Mouse (Mus musculus) liver, embryonic 15.5 days (tissue): ENCODE measurements around the gene Sdf2l1. TPM values are rescaled to one million over a fixed set of nuclear protein-coding genes. Genes with fewer than 3 reads are reported as not detected.

Experiments used
- ATAC-seq: fragments of 200-750 bp; cut with Nextera tagmentation; 2 replicates; pipeline ENCODE4 v1.8.0; 2017; ENCODE audit warnings: moderate number of reproducible peaks, mild to moderate bottlenecking, moderate library complexity; ENCODE audit not compliant: insufficient read depth
- H3K27ac ChIP-seq: fragments of 300-500 bp; sonication (generic); replicated peaks from 2 replicates; pipeline ENCODE4 v1.5.1; 2015; ENCODE audit warnings: mild to moderate bottlenecking, inconsistent platforms
- H3K27me3 ChIP-seq: fragments of 300-500 bp; sonication (generic); 2 replicates; pipeline ENCODE4 v1.6.1; 2015; ENCODE audit warnings: mild to moderate bottlenecking, inconsistent platforms
- H3K36me3 ChIP-seq: fragments of 300-500 bp; sonication (generic); replicated peaks from 2 replicates; pipeline ENCODE4 v1.6.1; 2015; ENCODE audit warnings: moderate library complexity, mild to moderate bottlenecking, inconsistent platforms
- H3K4me1 ChIP-seq: fragments of 300-500 bp; sonication (generic); replicated peaks from 2 replicates; pipeline ENCODE4 v1.6.1; 2015; ENCODE audit warnings: inconsistent platforms
- H3K4me2 ChIP-seq: fragments of 300-500 bp; sonication (generic); 2 replicates; pipeline ENCODE4 v1.6.1; 2015; ENCODE audit warnings: moderate library complexity, mild to moderate bottlenecking, inconsistent platforms
- H3K4me3 ChIP-seq: fragments of 300-500 bp; sonication (generic); replicated peaks from 2 replicates; pipeline ENCODE4 v1.5.1; 2015; ENCODE audit warnings: mild to moderate bottlenecking, inconsistent platforms
- H3K9ac ChIP-seq: fragments of 300-500 bp; sonication (generic); 2 replicates; pipeline ENCODE4 v1.6.1; 2015; ENCODE audit warnings: moderate library complexity, mild to moderate bottlenecking, inconsistent platforms
- H3K9me3 ChIP-seq: fragments of 300-500 bp; sonication (generic); replicated peaks from 2 replicates; pipeline ENCODE4 v1.6.1; 2016; ENCODE audit warnings: inconsistent platforms
- WGBS: fragments of 180-500 bp; shearing (Covaris S2); methylation state at CpG from one replicate; pipeline ENCODE4 v1.1.7; 2015; ENCODE audit warnings: mixed read lengths; ENCODE audit not compliant: insufficient replicate concordance; 5-methylcytosine and 5-hydroxymethylcytosine counted together
- polyA plus RNA-seq: library from polyadenylated mRNA; unstranded; fragments of >200 nt; fragmentation: Nextera tagmentation; extraction: Ambion mirVana; gene quantifications from 2 replicates; pipeline ENCODE4 v1.2.1, GENCODE M21; 2015

The Sdf2l1 gene
- polyA plus RNA-seq, 1 experiment from 2014 or later, result 54.4 TPM

DNA sequence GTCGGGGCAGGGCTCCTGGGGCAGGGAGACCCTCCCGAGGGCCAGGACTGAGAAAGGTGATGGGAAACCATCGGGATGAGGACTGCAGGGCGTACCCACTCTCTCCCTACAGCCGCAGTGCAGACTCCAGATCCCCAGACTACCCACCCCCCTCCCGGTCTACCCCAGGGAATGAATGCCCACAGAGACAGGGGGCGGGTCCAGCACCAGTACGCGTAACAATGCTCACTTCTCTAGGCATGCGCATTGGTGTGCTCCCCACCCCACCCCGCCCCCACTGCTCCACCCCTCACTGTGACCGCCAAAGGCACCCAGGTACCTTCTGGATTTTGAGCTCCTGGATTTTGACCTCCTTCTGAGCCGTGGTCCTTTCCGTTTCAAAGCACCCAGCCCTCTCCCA lies 10.6 kb downstream of the Sdf2l1 start:
- 86% methylated on average over 14 of the region's 14 CpGs for WGBS
- Histone ChIP-seq H3K9me3 (no peaks in the 10 kb centered on the region), H3K9ac (no peak overlapping the region), H3K4me1 (peaks cover 26% of the 10 kb centered on the region), H3K4me2 (no peak overlapping the region), H3K4me3 (no peak overlapping the region), H3K36me3 (peaks cover 15% of the 10 kb centered on the region; the same call in 1 of the 2 replicates), H3K27me3 (no peaks in the 10 kb centered on the region), H3K27ac (no peak overlapping the region)
- no peak for ATAC-seq

DNA sequence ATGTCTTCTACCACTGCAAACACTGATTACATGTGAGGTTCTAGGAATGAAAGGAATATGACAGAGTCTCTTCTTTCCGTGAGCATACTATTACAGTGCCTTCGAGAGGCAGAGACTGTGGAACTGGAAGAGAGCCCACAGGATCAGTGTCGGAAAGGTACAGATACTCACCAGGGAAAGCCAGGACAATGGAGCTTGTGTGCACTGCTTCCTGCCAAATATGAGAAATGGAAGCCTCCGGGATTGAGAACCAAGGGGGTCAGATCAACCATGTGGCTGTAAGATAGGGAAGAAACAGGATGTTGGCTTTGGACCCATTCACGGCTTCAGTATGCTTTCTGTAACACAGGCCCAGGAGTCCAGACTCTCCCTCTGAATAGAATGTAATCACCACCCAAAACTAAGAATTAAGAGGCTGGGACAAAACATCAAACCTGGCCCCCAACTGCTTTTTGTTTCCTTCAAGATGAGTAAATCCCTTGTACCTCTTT lies 14.8 kb downstream of the Sdf2l1 start:
- Histone ChIP-seq H3K4me2 (no peak overlapping the region), H3K9ac (no peak overlapping the region), H3K27ac (no peak overlapping the region), H3K4me1 (no peaks in the 10 kb centered on the region), H3K4me3 (no peak overlapping the region), H3K9me3 (no peaks in the 10 kb centered on the region), H3K36me3 (peaks cover 10% of the 10 kb centered on the region; the same call in 1 of the 2 replicates), H3K27me3 (no peaks in the 10 kb centered on the region)
- no peak for ATAC-seq
- WGBS, result 76% methylated on average over 5 of the region's 5 CpGs

DNA sequence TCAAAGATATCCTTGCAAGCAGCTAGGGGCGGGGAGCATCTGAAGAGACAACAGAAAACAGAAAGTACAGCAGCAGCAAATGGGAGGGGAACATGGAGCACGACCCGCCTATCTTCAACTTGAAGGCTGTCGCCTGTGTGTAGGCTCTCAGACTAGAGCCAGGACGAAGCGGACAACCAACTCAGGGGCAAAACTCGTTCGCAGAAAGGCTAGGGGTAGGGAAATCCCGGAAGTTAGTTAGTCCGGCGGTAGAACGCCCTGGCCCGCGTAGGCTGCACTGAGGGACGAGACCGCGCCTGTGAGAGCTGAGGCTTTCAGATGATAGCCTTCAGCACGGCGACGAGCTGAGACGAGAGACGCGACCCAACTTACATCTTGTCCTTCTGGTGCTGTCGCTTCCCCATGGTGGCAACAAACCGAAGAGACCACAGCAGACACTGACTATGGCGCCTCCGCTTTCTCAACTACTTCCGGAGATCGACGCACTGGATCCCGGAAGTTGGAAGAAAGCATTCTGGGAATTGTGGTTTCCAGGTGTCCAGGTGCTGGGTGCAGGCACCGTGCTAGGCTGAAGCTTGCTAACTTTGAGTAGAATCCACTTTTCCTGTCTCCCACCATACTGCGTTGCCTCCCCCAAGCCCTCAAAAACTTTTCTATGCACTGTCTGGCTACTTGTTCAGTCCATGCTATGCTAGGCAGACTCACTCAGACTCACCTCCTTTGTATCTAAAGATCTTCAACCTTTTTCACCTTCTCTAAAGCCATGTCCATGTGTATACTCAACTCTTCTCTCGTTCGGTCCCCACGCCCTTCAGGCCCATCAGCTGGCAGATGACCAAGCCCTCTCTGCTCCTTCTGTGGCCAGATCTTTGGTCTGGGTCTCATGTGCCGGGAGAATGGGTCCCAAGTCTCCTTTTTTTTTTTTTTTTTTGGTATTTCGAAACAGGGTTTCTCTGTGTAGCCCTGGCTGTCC lies 21.1 kb downstream of the Sdf2l1 start, which contains the start of gene Ppil2:
Gene Ppil2, minus strand, starts transcription at position 487 of the 973 bp plus-strand sequence.
- Histone ChIP-seq H3K27ac (peak within 1 kb of the TSS; percentile 84), H3K4me3 (peak within 1 kb of the TSS; percentile 76), H3K4me2 (peak within 1 kb of the TSS; percentile 72), H3K27me3 (no peaks in the 10 kb centered on the region), H3K4me1 (peaks cover 19% of the 10 kb centered on the region), H3K9ac (peak within 1 kb of the TSS; percentile 75), H3K9me3 (no peaks in the 10 kb centered on the region), H3K36me3 (peaks cover 29% of the 10 kb centered on the region)
- 3% methylated on average over 38 of the region's 38 CpGs for WGBS
- peak; percentile 87 for ATAC-seq

- WGBS, result 74% methylated on average over 4 of the region's 4 CpGs
- peaks cover 82% of the 10 kb centered on the region for H3K36me3 ChIP-seq
These were observed 27.6 kb downstream of the Sdf2l1 start for GRCm38 (mm10) chr16:17104600-17104999.

GRCm38 (mm10) chr16:17102630-17103220 lies 29.5 kb downstream of the Sdf2l1 start:
- Histone ChIP-seq H3K4me1 (no peaks in the 10 kb centered on the region), H3K36me3 (peaks cover 88% of the 10 kb centered on the region), H3K9ac (no peak overlapping the region), H3K9me3 (no peaks in the 10 kb centered on the region), H3K4me2 (no peak overlapping the region), H3K27me3 (no peaks in the 10 kb centered on the region), H3K4me3 (no peak overlapping the region), H3K27ac (no peak overlapping the region)
- ATAC-seq, result no peak
- 79% methylated on average over 7 of the region's 7 CpGs for WGBS

More at GRCm38 (mm10) chr16:17104600-17104999, 27.6 kb downstream of the Sdf2l1 start:
- no peaks in the 10 kb centered on the region for H3K27me3 ChIP-seq
- no peak overlapping the region for H3K4me3 ChIP-seq
- ATAC-seq, result no peak
- no peaks in the 10 kb centered on the region for H3K9me3 ChIP-seq
- H3K4me1 ChIP-seq, result peaks cover 2% of the 10 kb centered on the region
- no peak overlapping the region for H3K27ac ChIP-seq
- no peak overlapping the region for H3K4me2 ChIP-seq
- H3K9ac ChIP-seq, result no peak overlapping the region

GRCm38 (mm10) chr16:17096938-17097337 lies 35.2 kb downstream of the Sdf2l1 start:
- Histone ChIP-seq H3K4me1 (no peaks in the 10 kb centered on the region), H3K9ac (no peak overlapping the region), H3K4me2 (no peak overlapping the region), H3K27me3 (no peaks in the 10 kb centered on the region), H3K36me3 (peaks cover 92% of the 10 kb centered on the region), H3K9me3 (no peaks in the 10 kb centered on the region), H3K4me3 (no peak overlapping the region), H3K27ac (no peak overlapping the region)
- 76% methylated on average over 3 of the region's 3 CpGs for whole genome bisulfite sequencing
- no peak for ATAC-seq

GRCm38 (mm10) chr16:17088346-17088745 lies 43.8 kb downstream of the Sdf2l1 start:
- Histone ChIP-seq H3K4me2 (no peak overlapping the region), H3K4me3 (no peak overlapping the region), H3K9me3 (no peaks in the 10 kb centered on the region), H3K4me1 (no peaks in the 10 kb centered on the region), H3K27ac (no peak overlapping the region), H3K27me3 (no peaks in the 10 kb centered on the region), H3K36me3 (peaks cover 73% of the 10 kb centered on the region), H3K9ac (no peak overlapping the region)
- no peak for ATAC-seq
- WGBS, result 76% methylated on average over 3 of the region's 3 CpGs

DNA sequence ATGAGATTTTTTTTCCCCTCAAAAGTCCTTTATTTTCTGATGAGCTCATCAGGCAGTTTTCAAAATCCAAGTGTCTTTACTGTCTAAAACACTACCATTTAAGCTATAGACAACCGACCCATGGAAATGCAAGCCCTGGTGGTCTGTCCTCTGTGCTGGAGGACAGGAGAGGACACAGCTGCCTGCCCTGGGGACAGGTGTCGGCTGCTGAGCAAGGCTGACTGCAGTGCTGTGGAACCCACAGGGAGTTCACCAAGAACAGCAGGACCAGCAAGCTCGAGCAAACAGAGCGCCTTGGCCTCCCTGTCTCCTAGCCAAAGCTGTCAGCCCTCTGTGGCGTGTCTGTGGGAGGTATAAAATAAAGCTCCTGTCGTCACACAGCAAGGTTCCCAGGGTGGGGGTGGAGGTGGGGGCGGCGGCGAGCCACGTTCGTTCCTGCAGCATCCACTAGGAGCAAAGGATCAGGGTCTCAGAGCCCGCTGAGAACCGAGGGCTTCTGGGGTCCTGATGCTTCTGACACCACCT lies 45.5 kb downstream of the Sdf2l1 start:
- peaks cover 66% of the 10 kb centered on the region for H3K36me3 ChIP-seq
- H3K9ac ChIP-seq, result no peak overlapping the region
- 85% methylated on average over 13 of the region's 13 CpGs for WGBS

DNA sequence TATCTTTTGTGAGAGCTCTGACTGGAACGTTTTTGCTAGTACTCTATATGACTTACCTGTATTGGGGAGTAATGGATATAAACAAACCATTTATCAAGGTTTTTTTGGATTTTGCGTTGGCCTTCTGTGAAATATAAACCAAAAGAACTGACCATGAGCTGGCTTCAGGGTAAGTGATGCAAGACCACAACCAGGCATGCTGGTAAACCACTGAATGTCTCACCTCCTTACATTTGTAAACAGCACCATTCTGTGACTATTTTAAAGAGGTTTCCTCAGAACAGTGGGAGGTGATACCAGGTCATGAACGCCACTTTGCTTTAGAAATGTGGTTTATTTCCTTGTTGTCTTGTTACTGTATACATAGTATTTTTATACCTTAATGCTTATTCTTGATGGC lies 45.9 kb downstream of the Sdf2l1 start:
- ATAC-seq, result no peak
- H3K27me3 ChIP-seq, result no peaks in the 10 kb centered on the region
- H3K9ac ChIP-seq, result no peak overlapping the region
- H3K9me3 ChIP-seq, result no peaks in the 10 kb centered on the region
- 66% methylated on average over 3 of the region's 3 CpGs for WGBS
- peaks cover 61% of the 10 kb centered on the region for H3K36me3 ChIP-seq
- H3K4me2 ChIP-seq, result no peak overlapping the region
- no peak overlapping the region for H3K27ac ChIP-seq
- H3K4me1 ChIP-seq, result no peaks in the 10 kb centered on the region
- no peak overlapping the region for H3K4me3 ChIP-seq

More for the DNA sequence above, 45.5 kb downstream of the Sdf2l1 start:
- no peak overlapping the region for H3K27ac ChIP-seq
- no peaks in the 10 kb centered on the region for H3K9me3 ChIP-seq
- ATAC-seq, result no peak
- H3K27me3 ChIP-seq, result no peaks in the 10 kb centered on the region
- no peaks in the 10 kb centered on the region for H3K4me1 ChIP-seq
- no peak overlapping the region for H3K4me2 ChIP-seq
- H3K4me3 ChIP-seq, result no peak overlapping the region

DNA sequence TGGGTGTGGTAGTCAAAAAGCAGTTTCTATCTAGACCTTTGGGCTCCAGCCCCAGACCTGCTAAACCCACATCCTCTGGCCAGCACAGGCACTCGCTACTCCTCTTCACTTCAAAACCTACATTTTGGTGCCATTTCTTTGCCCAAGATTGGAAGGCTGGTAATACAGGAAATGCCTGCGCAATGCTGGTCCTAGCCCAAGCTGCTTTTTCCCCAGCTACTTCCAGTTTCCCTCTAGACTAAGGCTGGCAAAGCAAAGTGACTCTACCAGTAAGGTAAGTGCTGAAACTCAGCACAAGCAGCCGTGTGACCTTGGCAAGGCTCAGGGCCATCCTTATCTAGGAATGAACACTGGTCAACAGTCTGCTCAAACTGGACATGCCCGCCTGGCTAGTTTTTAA lies 46.5 kb downstream of the Sdf2l1 start:
- H3K27ac ChIP-seq, result no peak overlapping the region
- no peaks in the 10 kb centered on the region for H3K9me3 ChIP-seq
- H3K4me2 ChIP-seq, result no peak overlapping the region
- ATAC-seq, result no peak
- no peak overlapping the region for H3K4me3 ChIP-seq
- H3K27me3 ChIP-seq, result no peaks in the 10 kb centered on the region
- no peak overlapping the region for H3K9ac ChIP-seq
- H3K4me1 ChIP-seq, result no peaks in the 10 kb centered on the region
- 75% methylated on average over 4 of the region's 4 CpGs for WGBS
- peaks cover 55% of the 10 kb centered on the region for H3K36me3 ChIP-seq
